Mouse (Mus musculus) monocyte, adult 2 months (primary cell): ENCODE data around the gene 9930104L06Rik.
A peak's percentile ranks its signal among the peaks of the same experiment; 100 is the strongest.
"Not testable (repeated sequence)": the region's sequence is repeated elsewhere in the genome, so short reads cannot be mapped to it uniquely, and the experiment has no call there.

Experiments
- DNase-seq, 2 experiments: peaks; one replicate each; pipeline ENCODE4 v3.0.0; 2022; ENCODE audit warnings: low spot score in 2 of 2, low read depth in 1 of 2

The 9930104L06Rik gene

GRCm38 (mm10) chr4:124936613-124937471 lies at the start of gene 9930104L06Rik:
9930104L06Rik (plus strand) TSS chr4:124937048.
- peak; percentile 81 to 87 for DNase-seq

DNA sequence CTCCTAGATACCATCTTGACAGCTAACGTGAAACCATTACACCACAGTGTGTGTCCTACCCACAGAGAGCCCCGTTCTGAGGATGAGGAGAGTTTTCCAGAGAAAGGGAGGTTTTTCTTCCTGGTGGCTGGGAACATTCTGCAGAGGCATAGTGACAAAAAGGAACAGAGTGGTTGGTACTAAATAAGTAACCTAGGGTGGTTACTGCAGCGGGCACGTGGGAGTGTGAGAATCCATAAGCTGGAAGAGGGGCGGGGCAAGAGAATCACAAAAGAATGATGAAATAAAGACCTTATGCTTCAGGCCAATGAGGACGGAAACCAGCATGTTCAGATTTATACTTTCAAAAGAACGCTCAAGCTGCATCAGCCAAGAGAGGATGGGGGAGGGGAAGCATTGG lies 48.1 kb upstream of the 9930104L06Rik start:
- DNase-seq = no peak

GRCm38 (mm10) chr4:124889935-124890334 lies 46.9 kb upstream of the 9930104L06Rik start:
- DNase-seq = no peak

DNA sequence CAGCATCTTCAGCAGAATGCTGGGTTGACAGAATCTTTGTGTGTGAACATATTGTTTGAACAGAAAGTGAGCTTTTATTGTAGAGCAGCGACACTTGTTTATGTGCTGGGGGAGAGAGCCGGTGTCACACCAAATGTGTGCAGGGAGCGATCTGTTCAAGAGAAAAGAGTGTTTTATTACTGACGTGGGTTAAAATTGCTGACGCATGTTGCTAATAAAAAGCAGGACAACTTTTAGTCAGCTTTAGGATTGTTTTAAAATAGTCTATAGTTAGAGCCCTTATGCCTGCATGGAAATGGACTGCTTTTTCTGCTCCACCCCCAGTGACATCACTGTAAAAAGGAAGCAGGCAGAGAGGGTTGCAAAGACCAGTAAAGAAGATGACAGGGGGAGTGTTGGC lies 46.0 kb upstream of the 9930104L06Rik start:
- no peak for DNase-seq

DNA sequence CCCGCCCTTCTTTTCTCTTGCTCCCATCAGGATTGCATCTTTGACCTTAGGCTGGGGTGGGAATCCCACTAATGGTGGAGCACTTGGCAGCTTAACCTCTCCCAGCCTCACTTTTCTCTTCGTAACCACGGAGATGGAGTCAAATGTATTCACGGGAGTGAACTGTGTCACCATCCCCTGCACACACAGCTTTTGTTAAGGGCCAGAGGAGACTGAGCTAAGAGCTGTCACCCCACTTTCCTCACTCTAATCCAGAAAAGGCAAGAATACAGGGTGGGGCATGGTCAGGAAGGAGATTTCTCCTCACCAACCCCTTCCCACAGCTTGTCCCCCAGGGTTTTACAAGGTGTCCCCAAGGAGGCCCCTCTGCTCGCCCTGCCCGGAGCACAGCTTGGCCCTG lies 43.1 kb upstream of the 9930104L06Rik start:
- DNase-seq = no peak

DNA sequence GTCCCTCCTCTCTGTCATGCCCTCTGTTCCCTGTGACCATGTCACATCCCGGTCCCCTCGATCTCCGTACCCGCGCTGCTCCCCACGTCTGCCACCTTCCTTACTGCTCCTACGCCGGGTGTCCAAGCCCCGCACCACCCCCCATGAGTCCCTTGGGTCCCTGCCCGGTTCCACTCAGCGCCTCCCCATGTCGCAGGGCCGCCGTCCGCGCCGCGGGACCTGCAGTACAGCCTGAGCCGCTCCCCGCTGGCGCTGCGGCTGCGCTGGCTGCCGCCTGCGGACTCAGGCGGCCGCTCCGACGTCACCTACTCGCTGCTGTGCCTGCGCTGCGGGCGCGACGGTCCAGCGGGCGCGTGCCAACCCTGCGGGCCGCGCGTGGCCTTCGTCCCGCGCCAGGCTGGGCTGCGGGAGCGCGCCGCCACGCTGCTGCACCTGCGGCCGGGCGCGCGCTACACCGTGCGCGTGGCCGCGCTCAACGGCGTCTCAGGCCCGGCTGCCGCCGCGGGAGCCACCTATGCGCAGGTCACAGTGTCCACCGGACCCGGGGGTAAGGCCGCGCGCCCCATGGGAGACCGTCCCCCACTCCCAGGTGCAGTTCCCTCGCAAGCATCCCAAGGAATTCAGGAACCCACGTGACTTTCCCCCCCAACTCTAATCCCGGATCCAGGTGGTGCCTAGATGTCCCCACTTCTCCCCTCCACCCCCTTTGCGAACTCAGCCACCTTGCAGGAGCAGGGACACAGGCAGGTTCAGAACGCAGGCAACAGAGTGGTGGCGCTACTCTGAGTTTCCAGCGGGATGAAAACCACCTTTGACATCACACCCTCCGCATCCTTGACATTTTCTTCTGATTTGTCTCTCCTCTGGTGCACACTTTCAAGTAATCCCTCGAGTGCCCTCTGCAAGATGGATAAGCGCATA lies 42.1 kb upstream of the 9930104L06Rik start:
- DNase-seq = no peak

DNA sequence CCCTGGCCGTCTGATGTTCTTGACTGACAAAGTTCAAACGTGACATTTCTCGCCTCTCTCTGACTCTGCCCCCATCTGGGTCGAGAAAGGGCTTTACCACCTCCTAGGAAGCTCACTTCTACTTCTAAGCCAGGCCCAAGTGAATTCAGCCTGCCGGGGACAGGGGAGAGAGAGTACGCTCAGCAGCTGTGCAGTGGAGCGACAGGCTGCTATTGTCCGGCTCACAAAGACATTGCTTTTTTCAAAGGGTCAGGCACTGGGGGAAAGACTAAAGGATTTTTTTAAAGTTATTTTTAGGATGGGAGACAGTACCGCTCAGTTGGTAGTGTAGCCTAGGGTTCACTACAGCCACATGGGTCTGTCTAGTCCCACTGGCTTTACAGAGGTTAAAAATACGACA lies 38.4 kb upstream of the 9930104L06Rik start:
- no peak for DNase-seq

GRCm38 (mm10) chr4:124899906-124900305 lies 36.9 kb upstream of the 9930104L06Rik start:
- no peak for DNase-seq

DNA sequence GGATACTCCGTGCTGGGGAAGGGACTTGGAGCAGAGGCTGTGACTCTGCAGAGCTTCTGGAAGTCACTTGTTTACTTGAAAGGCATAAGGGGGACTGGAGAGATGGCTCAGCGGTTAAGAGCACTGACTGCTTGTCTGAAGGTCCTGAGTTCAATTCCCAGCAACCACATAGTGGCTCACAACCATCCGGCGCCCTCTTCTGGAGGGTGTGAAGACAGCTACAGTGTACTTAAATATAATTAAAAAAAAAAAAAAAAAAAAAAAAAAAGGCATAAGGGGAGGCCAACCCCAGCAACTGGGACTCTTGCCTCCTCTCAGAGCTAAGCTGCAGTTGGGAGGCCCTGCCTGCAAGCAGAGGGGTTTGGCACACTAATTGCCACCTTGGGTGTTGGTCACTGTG lies 31.4 kb upstream of the 9930104L06Rik start:
- DNase-seq = no peak

GRCm38 (mm10) chr4:124905971-124906822 lies 30.7 kb upstream of the 9930104L06Rik start:
- DNase-seq = no peak

DNA sequence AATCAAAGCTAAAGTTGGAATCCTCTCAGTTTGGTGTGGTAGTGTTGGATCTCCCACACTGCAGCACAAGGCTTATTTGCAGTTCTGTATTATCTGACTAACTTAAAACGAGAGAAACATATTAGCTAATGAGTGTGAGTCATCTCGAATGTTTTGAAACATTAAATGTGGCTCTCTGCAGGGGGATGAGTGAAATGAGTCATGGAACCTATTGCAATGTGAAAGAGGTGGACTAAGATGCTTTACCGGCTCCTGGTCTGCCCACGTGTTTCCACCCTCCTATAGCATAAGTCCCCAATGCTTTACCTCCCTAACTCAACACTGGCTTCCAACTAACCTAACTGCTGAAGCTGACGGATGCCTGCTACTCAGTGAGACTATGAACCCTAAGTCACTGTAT lies 8.7 kb upstream of the 9930104L06Rik start:
- no peak for DNase-seq

DNA sequence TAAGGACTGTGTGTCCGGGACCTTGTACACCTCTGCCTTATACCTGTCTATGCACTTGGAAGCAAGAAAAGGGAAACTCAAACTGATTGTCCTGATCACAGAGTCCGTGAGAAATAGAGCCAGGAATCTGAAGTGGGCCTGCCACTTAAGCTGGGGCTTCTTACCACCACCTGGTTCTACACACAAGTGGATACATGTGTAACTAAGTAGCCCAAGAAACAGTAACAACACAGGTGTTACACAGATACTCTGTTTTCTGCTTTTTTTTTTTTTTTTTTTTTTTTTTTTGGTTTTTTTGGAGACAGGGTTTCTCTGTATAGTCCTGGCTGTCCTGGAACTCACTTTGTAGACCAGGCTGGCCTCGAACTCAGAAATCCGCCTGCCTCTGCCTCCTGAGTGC lies 2.4 kb downstream of the 9930104L06Rik start, which contains the start of gene Cdca8:
Gene Cdca8, minus strand, starts transcription at position 101 of the 400 bp plus-strand sequence.
- not testable (repeated sequence) for DNase-seq

GRCm38 (mm10) chr4:124943022-124943421 lies 6.2 kb downstream of the 9930104L06Rik start:
- DNase-seq = peak; percentile 24 to 70

DNA sequence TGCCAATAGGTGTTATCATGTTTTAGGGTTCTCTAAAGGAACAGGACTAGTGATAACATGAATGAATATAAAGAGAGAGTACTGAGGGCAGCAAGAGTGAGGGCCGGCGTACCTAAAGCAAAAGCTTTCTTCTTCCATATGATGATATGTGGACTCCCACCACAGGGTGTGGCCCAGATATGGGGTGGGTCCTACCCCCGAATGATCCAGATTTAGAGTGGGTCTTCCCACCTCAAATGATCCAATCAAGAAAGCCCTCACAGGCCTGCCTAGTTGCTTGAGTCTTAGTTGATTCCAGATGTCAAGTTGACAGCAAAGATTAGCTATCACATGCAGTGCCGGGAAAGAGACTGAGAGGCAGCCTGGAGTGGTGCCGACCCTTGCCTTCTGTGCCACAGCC lies 6.9 kb downstream of the 9930104L06Rik start:
- DNase-seq = no peak

DNA sequence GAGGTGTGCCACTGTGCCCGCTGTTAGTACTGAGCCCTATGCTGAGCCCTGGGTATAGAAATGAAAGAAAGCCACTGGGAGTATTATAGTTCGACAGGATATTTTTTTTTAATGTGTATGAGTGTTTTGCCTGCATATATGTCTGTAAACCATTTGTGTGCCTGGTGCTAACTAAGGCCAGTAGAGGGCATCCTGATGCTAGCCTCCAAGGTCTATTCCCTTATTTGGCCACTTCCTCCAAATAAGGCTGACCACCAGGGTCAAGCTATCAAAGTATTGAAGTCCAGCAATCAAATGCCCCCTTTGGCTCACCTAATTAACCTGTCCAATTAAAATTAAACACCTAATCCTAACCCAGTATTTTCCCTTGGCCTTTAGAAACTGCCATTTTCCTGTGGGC lies 8.1 kb downstream of the 9930104L06Rik start:
- no peak for DNase-seq

DNA sequence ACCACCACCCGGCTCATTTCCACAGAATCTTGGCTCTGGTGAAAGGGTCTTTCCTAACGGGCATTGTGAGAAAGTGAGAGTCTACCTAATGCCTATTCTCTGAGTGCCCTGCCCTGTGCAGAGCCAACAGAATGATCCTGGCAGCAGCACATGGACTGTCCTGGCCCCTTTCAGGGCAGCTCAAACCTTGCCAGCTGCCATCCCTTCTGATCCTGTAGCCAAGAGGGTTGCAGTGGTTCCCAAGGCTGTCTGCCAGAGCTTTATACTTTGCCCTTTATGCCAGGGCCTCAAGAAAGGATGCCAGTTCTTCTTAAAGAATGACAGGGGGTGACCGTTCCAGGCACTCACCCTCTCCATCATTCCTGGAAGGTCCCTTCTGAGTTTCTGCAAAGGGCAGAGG lies 12.6 kb downstream of the 9930104L06Rik start:
- no peak for DNase-seq

- DNase-seq = no peak
These were observed 13.6 kb downstream of the 9930104L06Rik start for GRCm38 (mm10) chr4:124950181-124951035.

DNA sequence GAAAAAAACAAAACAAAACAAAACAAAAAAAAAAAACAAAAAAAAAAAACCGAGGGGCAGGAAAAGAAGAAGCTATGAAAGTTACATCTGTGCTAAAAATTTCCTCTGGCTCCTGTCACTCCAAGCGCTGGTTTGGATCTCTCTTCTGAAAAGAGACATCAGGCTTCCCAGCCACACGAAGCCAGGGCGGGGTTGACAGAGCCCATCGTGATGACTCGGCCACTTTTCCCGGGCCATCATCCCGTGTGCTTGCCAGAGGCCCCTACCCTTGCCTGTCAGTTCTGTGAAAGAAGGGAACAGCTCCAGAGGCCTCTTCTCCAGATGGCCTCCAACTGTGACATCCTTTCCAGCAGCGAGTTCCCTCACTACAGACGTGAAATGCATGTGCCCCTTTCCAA lies 14.2 kb downstream of the 9930104L06Rik start:
- no peak for DNase-seq

DNA sequence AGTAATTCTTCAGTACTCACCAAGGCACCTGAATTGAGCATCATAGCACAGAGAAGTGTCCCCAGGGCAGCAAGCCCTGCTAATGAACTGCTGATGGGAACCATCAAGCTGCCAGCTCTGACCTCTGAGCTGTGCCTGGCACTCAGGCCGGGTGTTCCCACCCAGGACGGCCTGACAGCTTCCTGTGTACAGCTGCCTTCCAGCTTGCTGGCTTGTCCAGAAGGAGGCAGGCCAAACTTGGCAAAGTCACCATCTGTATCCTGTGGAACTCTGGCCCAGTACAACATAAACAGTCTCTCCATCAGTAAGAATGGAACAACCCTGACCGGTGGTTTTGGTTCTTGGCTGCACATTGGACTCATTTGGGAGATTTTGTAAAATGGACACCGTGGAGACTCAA lies 16.7 kb downstream of the 9930104L06Rik start:
- no peak for DNase-seq

DNA sequence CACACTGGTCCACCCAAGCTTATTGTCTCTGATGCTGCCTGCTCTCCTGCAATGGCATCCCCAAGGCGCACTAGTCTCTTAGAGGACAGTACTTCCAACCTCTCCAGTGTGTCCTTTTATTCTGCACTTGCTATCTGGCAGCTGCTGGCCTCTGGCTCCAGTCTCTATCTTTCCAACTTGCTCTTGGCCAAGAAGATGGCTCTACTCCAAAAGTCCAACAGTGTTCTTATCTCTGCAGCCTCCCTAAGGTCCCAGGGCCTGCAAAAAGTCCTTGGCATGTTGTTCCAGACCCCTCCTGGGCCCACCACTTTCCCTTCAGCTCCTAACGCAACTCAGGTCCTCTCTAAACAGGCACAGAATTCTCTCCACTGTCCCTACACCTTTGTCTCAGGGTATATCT lies 20.4 kb downstream of the 9930104L06Rik start:
- no peak for DNase-seq
